Mouse (Mus musculus) liver, embryonic 14.5 days (tissue): ENCODE measurements around the gene Morn1.

Experiments used
- CTCF ChIP-seq: IDR thresholded peaks from 2 replicates; pipeline ENCODE4 v1.5.1; 2016; ENCODE audit warnings: antibody characterized with exemption, low read depth, control low read depth
- EP300 ChIP-seq: IDR thresholded peaks from 2 replicates; pipeline ENCODE4 v1.6.1; 2016; ENCODE audit warnings: antibody characterized with exemption, low read depth

DNA sequence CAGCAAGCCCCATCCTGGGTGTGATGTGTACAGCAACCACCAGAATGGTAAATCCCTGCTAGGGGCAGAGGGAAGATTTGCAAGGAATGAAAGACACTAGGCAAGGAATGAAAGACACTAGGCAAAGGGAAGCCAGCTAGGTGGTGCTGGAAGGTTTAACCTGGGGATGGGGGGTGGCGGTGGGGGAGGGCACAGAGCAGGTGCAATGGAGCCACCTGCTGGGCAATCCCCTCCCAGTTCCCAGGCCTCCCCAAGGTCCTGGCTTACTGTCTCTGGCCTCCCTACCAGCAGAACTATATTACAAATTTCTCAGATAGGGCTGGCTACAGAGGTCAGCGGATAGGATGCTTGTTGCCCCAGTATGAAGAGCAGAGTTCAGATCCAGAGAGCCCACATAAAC is 21.9 kb upstream of the Morn1 start:
- TF ChIP-seq CTCF (peak; percentile 10; the same call in 1 of the 2 replicates), EP300 (no peak)
